In genomic region chr2:66117686-66118085, GRCm38 (mm10) we compare ENCODE assay signal across 15 mouse cellular contexts. TPM values are rescaled to one million over a fixed set of nuclear protein-coding genes. Genes with fewer than 3 reads are reported as not detected.
DNase-seq lines count a peak whose midpoint lies in the region; ATAC-seq and TF ChIP-seq lines count a peak whose summit lies in the region.
"Had no signal": no experiment of that assay in that cellular context is flagged by ENCODE, and none has a peak within 500 bp of the region (broad histone marks: within the 10 kb centered on the region; RNA-seq: fewer than 3 reads in every experiment).

No protein-coding gene starts in this region.

- ATAC-seq in heart, embryonic 12.5 days (ENCODE audit: insufficient number of reproducible peaks, low FRiP score), result no peak
- no peak for ATAC-seq in forebrain, embryonic 14.5 days
- ATAC-seq: inflammation-experienced regulatory T-cells, adult 6 months; midbrain, embryonic 13.5 days; Patski had no signal

- H3K9me3 ChIP-seq in heart, embryonic 12.5 days (replicated peaks), result no peaks in the 10 kb centered on the region
- no peaks in the 10 kb centered on the region for H3K9me3 ChIP-seq in forebrain, embryonic 14.5 days (replicated peaks; ENCODE audit: control insufficient read depth, low read length)
- H3K9me3 ChIP-seq: embryonic facial prominence, embryonic 10.5 days; midbrain, embryonic 13.5 days had no signal

- no peak for TF ChIP-seq CTCF in left cerebral cortex, adult 2 months (IDR thresholded peaks at IDR 0.05)

- WGBS in heart, embryonic 12.5 days, result 65% methylated on average over 3 of the region's 3 CpGs
- WGBS in forebrain, embryonic 14.5 days, result 73% methylated on average over 3 of the region's 3 CpGs

- intact Hi-C loops in left cerebral cortex, postnatal 4 days (cut with DNase I), result no loop called here
- intact Hi-C loops in left cerebral cortex, adult 2 months (cut with DNase I), result no loop called here

- H3K27me3 ChIP-seq in heart, embryonic 12.5 days (replicated peaks), result peaks cover 14% of the 10 kb centered on the region
- 0 out of 2 replicates have a peak, but pooled peaks cover 5% of the 10 kb centered on the region for H3K27me3 ChIP-seq in forebrain, embryonic 14.5 days (replicated peaks; ENCODE audit: control insufficient read depth, insufficient read depth, low read length)
- H3K27me3 ChIP-seq: Patski had no signal

- no peaks in the 10 kb centered on the region for H3K36me3 ChIP-seq in heart, embryonic 12.5 days
- H3K36me3 ChIP-seq in forebrain, embryonic 14.5 days (ENCODE audit: control insufficient read depth, insufficient read depth, low read length), result no peaks in the 10 kb centered on the region
- H3K36me3 ChIP-seq: embryonic facial prominence, embryonic 10.5 days; midbrain, embryonic 13.5 days had no signal

- H3K4me3 ChIP-seq in heart, embryonic 12.5 days, result no peak overlapping the region
- no peak overlapping the region for H3K4me3 ChIP-seq in left cerebral cortex, adult 2 months
- H3K4me3 ChIP-seq in forebrain, embryonic 14.5 days (ENCODE audit: low read depth, low read length), result no peak overlapping the region
- H3K4me3 ChIP-seq: embryonic facial prominence, embryonic 10.5 days; midbrain, embryonic 13.5 days had no signal

- no peak overlapping the region for H3K9ac ChIP-seq in heart, embryonic 12.5 days
- no peak overlapping the region for H3K9ac ChIP-seq in forebrain, embryonic 14.5 days (ENCODE audit: low read length)
- H3K9ac ChIP-seq: liver, embryonic 14.5 days; midbrain, embryonic 13.5 days had no signal

- H3K4me1 ChIP-seq in heart, embryonic 12.5 days (replicated peaks), result 0 out of 2 replicates have a peak, but pooled peaks cover 3% of the 10 kb centered on the region
- H3K4me1 ChIP-seq in forebrain, embryonic 14.5 days (ENCODE audit: control insufficient read depth, insufficient read depth, low read length), result no peaks in the 10 kb centered on the region
- H3K4me1 ChIP-seq: midbrain, embryonic 13.5 days had no signal

- H3K27ac ChIP-seq in heart, embryonic 12.5 days (ENCODE audit: poor library complexity, severe bottlenecking), result no peak overlapping the region
- no peak overlapping the region for H3K27ac ChIP-seq in left cerebral cortex, adult 2 months
- H3K27ac ChIP-seq in forebrain, embryonic 14.5 days (ENCODE audit: low read depth, low read length), result no peak overlapping the region
- H3K27ac ChIP-seq: embryonic facial prominence, embryonic 10.5 days; liver, embryonic 14.5 days; midbrain, embryonic 13.5 days had no signal

- DNase-seq in heart, adult 18-20 months, result peak; percentile 14 to 30
- DNase-seq in left cerebral cortex, postnatal 4 days, result peak; percentile 44
- DNase-seq in left cerebral cortex, adult 2 months (ENCODE audit: extremely low spot score in 1 of 2, low spot score in 2 of 2), result no peak
- peak; percentile 6 for DNase-seq in heart, postnatal 4 days
- peak; percentile 72 to 87 for DNase-seq in kidney, postnatal 25 days
- DNase-seq in forebrain, embryonic 14.5 days (ENCODE audit: low spot score), result no peak
- DNase-seq: adrenal gland, adult 2 months; lung, postnatal 4 days; right cerebral cortex, postnatal 4 days had no signal

- no peak overlapping the region for H3K4me2 ChIP-seq in heart, embryonic 12.5 days
- H3K4me2 ChIP-seq in forebrain, embryonic 14.5 days (ENCODE audit: low read length), result no peak overlapping the region
- H3K4me2 ChIP-seq: midbrain, embryonic 13.5 days had no signal

RNA-seq across cellular contexts. Expression of gene Galnt3, which starts 7.1 kb away (rescaled TPM):
- under 1 TPM; 0.12 to 0.95 TPM for total RNA-seq in heart, adult 18-20 months (2021)
- 0.15 TPM in 1 of 2 replicates, not detected in the other for polyA plus RNA-seq in heart, embryonic 12.5 days (2016; fragmentation: Nextera tagmentation; extraction: Ambion mirVana)
- 1 to 10 TPM; 4.0 to 4.5 TPM for total RNA-seq in left cerebral cortex, postnatal 4 days (2021)
- 1 to 10 TPM; 2.3 to 2.6 TPM for total RNA-seq in left cerebral cortex, adult 2 months (2021)
- total RNA-seq in heart, postnatal 4 days (2021), result not detected
- 0.63 and 1.6 TPM in 2 replicates for polyA plus RNA-seq in forebrain, embryonic 14.5 days (2014; fragmentation: Nextera tagmentation; extraction: Ambion mirVana)

Comparison
In these comparisons a context has a peak if more than half of its experiments do, and no peak if none do; other contexts are left out.
1. DNase-seq: peak in heart, adult 18-20 months (2 of 2), left cerebral cortex, postnatal 4 days (single experiment), heart, postnatal 4 days (single experiment) and kidney, postnatal 25 days (2 of 2); none in left cerebral cortex, adult 2 months (0 of 2) and forebrain, embryonic 14.5 days (single experiment).